Mouse (Mus musculus): ENCODE data around the gene Otud5.
"Not testable (repeated sequence)": the region's sequence is repeated elsewhere in the genome, so short reads cannot be mapped to it uniquely, and the experiment has no call there.

Gene Otud5

DNA sequence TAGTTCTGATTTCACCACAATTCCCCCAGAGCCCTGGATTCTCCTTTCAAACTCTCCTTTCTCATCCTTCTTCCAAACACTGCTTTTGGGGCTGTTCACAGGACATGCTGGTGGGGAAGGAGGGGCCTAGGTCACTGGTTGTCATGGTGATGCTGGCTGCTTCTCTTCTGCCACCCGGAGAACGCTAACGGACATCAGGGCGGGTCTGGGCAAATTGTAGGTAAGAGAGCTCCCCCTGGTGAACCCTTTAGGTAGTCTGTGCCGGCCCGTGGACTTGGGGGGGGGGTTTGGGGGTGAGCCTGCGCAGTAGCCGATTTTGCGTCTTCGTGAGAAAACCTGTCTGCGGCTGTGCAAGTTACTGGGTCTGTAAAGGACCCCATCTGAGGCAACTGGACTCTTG lies 38.7 kb downstream of the Otud5 start:
- DNase-seq (ENCODE audit: low read depth, low spot score) = peak; percentile 62

DNA sequence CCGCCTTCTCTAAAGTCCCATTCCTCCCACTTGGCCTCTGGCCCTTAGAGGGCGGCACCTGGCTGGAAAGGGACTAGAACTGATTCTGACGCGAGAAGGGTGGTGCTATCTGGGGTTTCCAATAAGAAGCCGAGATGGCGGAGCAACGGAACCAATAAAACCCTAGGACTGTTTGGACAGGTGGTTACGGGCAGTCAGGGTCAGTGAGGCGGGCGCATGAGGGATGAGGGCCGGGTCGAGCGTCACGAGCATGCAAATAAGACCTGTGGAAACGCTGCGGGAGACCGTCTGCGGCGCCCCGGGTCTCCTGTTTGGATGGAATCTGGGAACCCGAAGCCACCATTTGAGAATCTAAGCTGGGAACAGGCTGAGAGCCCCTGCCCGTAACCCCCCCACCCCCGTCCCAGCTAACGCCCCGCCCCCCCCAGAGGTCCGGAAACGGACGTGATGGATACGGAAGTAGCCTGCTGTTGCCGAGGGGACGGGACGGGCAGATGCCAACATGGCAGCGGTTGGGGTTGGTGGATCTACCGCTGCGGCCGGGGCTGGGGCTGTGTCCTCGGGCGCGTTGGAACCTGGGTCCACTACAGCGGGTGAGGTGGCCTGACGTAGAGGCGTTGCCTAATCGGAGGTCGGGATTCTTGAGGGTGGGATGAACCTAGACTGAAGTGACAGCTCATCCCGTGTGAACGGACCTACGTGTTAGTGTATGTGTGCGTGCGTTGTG lies 42.8 kb downstream of the Otud5 start, which contains the start of gene Slc35a2:
Gene Slc35a2, plus strand, starts transcription at position 188 of the 727 bp plus-strand sequence.
- peak; percentile 88 for DNase-seq (ENCODE audit: low read depth, low spot score)

DNA sequence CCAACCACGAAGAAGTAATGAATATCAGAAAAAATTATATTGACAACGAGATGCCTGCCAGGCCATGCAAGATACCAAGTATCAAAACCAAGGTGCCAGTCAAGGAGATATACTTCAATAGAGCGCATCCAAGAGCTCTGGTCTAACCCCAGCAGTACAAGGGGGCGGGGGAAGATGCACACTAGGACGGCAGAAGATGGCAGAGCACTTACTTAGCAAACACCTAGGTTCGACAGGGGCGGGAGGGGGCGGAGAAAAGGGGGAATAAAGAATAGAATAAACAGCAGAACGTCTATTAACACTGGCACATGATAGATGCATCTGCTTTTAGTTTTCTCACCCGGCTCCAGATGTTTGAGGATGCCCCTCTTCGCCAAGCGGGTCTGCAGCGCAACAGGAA lies 57.0 kb downstream of the Otud5 start:
- DNase-seq (ENCODE audit: low read depth, low spot score) = no peak

DNA sequence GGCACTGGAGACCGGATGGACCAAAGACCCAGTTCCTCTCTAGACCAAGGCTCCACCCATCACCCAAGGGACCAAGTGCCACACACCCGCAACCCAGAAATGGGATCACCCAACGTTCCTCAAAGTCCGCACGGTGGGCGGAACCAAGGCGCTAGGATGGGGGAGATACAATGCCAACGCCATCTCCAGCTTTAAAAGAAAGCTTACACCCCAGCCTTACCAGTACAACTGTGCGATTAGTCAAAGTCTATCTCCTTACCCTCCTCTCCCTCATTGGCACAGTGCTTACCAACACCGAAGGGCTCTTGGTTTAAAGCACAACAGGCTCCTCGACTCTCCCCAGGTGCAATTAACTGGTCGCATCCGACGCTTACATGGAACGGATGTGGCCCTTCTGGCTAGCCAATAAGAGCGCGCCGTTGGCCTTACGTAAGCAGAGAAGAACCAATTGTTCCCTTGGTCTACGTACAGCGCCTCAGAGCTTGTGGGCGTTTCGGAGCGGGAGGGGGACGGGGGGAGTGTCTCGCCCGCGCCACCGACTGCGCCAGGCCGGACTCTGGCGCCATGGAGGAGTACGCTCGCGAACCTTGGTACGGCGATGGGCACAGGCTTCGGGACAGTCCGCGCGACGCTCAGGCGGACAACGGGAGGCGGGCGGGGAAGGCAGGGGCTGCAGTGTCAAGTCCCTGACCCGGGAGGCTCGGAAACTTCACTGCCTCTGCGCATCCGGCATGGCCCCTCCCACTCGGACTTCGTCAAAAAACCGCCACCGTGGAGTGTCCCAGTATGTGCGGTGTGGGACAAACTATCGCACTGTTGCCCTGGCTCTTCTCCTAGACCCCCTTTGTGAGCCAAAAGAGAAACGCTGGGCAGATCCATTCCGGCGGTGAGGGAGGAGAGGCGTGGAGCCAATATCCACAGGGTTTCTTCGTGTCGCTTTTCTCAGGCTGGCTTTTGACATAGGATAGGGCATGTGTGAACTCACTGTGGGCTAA lies 58.0 kb downstream of the Otud5 start, which contains the start of the genes Pqbp1 and Timm17b:
Gene Pqbp1, minus strand, starts transcription at position 390 of the 995 bp plus-strand sequence.
Gene Timm17b, plus strand, starts transcription at position 478 of the 995 bp plus-strand sequence.
- peak; percentile 91 for DNase-seq (ENCODE audit: low read depth, low spot score)

DNA sequence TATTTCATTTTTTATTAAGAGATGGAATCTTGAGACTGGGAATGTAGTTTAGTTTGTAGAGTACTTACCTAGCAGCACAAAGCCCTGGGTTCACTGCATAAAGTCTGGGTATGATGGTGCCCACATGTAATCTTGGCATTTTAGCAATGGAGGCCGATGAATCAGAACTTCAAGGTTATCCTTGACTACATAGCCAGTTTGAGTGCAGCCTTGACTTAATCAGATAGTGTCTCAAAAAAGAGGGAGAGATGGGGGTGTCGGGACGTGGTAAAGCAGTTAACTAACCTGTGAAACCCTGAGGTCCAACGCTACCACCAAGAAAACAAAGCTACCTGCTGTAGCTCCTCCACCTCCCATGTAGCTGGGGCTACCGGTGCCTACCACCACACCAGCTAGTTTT lies 63.3 kb downstream of the Otud5 start:
- DNase-seq (ENCODE audit: low read depth, low spot score) = no peak

DNA sequence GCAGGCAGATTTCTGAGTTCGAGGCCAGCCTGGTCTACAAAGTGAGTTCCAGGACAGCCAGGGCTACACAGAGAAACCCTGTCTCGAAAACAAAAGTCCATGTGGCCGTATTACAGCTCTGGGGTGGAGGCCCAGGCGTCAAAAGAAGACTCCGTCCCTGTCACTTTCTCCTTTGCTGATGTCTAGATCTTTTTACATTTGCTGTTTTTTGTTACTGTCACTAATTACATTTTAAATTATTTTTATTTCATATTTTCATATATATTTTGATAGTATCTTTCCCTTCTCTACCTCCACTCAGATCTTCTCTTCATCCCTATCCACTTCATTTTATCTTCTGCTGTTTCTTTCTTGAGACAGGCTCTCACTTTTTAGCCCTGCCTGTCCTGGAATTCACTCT lies 66.6 kb downstream of the Otud5 start, which contains the start of gene Gm10491:
Gene Gm10491, minus strand, starts transcription at position 101 of the 400 bp plus-strand sequence.
- DNase-seq (ENCODE audit: low read depth, low spot score) = no peak

DNA sequence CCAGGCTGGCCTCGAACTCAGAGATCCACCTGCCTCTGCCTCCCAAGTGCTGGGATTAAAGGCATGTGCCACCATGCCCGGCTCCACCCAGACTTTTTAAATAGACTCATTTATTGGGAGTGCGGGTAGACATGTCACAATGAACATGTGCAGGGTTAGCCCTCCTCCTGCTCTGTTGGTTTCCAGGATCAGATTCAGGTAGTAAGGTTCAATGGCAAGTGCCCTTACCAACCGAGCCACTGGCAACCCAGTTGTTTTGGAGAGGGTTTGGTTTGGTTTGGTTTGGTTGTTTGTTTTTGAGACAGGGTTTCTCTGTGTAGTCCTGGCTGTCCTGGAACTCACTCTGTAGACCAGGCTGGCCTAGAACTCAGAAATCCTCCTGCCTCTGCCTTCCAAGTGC lies 68.1 kb downstream of the Otud5 start, which contains the start of gene Gm10490:
Gene Gm10490, plus strand, starts transcription at position 301 of the 400 bp plus-strand sequence.
- DNase-seq (ENCODE audit: low read depth, low spot score) = not testable (repeated sequence)

DNA sequence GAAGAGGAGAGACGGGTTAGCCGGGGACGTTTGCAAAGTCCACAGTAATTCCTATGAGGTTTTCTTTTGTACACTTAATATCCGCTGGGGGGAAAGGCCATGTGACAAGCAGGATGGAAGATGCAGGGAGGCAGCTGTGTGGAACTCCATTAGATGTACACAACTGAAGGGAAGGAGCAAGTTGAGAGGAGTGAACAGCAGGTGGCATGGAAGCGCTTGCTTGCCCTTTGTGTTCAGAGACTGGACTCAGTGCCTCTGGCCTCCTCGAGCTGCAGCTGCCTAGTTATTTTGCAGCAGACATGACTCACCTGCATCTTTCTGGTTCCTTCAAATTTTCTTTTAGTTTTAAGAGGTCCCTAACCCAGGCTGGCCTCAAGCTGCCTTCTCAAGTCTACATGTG lies 69.3 kb downstream of the Otud5 start:
- DNase-seq (ENCODE audit: low read depth, low spot score) = no peak

DNA sequence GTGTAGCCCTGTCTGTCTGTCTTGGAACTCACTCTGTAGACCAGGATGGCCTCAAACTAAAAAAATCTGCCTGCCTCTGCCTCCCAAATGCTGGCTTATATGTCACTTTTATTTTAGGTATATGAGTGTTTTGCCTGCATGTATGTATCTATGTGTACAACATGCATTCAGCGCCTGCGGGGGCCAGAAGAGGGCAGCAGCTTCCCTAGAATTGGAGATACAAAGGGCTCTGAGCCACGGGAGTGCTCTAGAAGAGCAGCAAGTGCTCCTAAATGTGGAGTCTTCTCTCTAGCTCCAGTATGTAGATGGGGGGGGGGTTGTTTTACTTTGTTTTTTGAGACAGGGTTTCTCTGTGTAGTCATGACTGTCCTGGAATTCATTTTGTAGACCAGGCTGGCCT lies 74.5 kb downstream of the Otud5 start:
- not testable (repeated sequence) for DNase-seq (ENCODE audit: low read depth, low spot score)

GRCm38 (mm10) chrX:7917960-7918359 lies 76.8 kb downstream of the Otud5 start:
- not testable (repeated sequence) for DNase-seq (ENCODE audit: low read depth, low spot score)

DNA sequence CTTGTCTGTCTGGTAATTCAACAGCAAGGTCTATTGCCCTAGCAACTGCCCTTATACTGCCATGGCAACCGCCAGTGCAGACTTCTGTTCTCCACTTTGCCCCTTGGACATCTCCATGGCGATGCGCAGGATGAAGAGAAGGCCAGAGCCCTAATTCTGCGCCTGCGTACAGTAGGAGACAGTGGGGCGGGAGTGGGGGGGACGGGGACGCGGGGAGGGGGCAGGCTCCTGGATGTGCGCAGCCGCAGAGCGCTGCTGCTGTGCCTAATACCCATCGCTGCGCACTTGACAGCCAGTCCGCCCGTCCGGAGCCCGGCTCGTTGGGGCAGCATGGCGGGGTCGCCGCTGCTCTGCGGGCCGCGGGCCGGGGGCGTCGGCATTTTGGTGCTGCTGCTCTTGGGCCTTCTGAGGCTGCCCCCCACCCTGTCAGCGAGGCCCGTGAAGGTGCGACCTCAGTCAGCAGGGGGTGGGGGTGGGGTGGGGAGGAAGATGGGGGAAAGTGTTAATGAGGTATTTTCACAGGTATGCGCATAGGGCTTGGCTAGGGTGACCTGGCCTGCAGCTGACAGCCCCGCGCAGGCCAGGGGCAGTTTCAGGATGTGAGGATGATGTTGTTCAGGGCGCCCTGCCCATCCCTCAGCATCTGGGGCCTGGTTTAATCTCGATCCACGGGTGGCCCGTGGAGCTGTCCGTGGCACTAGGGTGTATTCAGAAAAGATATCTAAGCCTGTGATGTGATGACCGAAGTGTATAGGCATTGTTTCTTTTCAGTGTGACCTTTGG lies 78.6 kb downstream of the Otud5 start, which contains the start of gene Pcsk1n:
Gene Pcsk1n, plus strand, starts transcription at position 222 of the 783 bp plus-strand sequence.
- no peak for DNase-seq (ENCODE audit: low read depth, low spot score)

DNA sequence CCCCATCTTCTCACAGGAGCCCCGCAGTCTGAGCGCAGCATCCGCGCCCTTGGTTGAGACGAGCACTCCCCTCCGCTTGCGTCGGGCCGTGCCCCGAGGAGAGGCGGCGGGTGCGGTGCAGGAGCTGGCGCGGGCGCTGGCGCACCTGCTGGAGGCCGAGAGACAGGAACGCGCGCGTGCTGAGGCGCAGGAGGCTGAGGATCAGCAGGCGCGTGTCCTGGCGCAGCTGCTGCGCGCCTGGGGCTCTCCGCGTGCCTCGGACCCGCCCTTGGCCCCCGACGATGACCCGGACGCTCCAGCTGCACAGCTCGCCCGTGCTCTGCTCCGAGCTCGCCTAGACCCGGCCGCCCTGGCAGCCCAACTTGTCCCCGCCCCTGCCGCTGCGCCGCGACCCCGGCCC lies 80.9 kb downstream of the Otud5 start:
- no peak for DNase-seq (ENCODE audit: low read depth, low spot score)

Data from skeletal muscle tissue, adult 2 months (tissue).